Mouse (Mus musculus) hindbrain, embryonic 16.5 days (tissue): ENCODE results near the gene Ube2z. TPM values are rescaled to one million over a fixed set of nuclear protein-coding genes. Genes with fewer than 3 reads are reported as not detected.

ENCODE experiments used
- ATAC-seq: fragments of 200-750 bp; cut with Nextera tagmentation; 2 replicates; pipeline ENCODE4 v1.8.0; 2017; ENCODE audit warnings: moderate TSS enrichment, moderate library complexity
- H3K27ac ChIP-seq: fragments of 300-500 bp; sonication (generic); 2 replicates; pipeline ENCODE4 v1.5.1; 2014; ENCODE audit warnings: low read depth, mild to moderate bottlenecking, control low read depth, low read length, moderate library complexity
- H3K27me3 ChIP-seq: fragments of 300-500 bp; sonication (generic); replicated peaks from 2 replicates; pipeline ENCODE4 v1.6.1; 2014; ENCODE audit warnings: low read length; ENCODE audit not compliant: control insufficient read depth, insufficient read depth
- H3K36me3 ChIP-seq: fragments of 300-500 bp; sonication (generic); 2 replicates; pipeline ENCODE4 v1.6.1; 2014; ENCODE audit warnings: mild to moderate bottlenecking, low read length, moderate library complexity, mixed read lengths; ENCODE audit not compliant: control insufficient read depth, insufficient read depth
- H3K4me1 ChIP-seq: fragments of 300-500 bp; sonication (generic); 2 replicates; pipeline ENCODE4 v1.6.1; 2014; ENCODE audit warnings: low read depth, low read length; ENCODE audit not compliant: control insufficient read depth, insufficient read depth
- H3K4me2 ChIP-seq: fragments of 300-500 bp; sonication (generic); 2 replicates; pipeline ENCODE4 v1.6.1; 2014; ENCODE audit warnings: mild to moderate bottlenecking, low read length, control low read depth, moderate library complexity
- H3K4me3 ChIP-seq: fragments of 300-500 bp; sonication (generic); 2 replicates; pipeline ENCODE4 v1.5.1; 2014; ENCODE audit warnings: mild to moderate bottlenecking, low read length, control low read depth, moderate library complexity
- H3K9ac ChIP-seq: fragments of 300-500 bp; sonication (generic); 2 replicates; pipeline ENCODE4 v1.6.1; 2014; ENCODE audit warnings: low read depth, mild to moderate bottlenecking, control low read depth, low read length, moderate library complexity
- H3K9me3 ChIP-seq: fragments of 300-500 bp; sonication (generic); 2 replicates; pipeline ENCODE4 v1.6.1; 2014; ENCODE audit warnings: mild to moderate bottlenecking, low read length, moderate library complexity; ENCODE audit not compliant: control insufficient read depth
- WGBS: fragments of 180-500 bp; shearing (Covaris S2); extraction: QIAGEN DNeasy Blood & Tissue Kit; methylation state at CpG from one replicate; pipeline ENCODE4 v1.1.7; 2014; 5-methylcytosine and 5-hydroxymethylcytosine counted together
- polyA plus RNA-seq: library from polyadenylated mRNA; unstranded; fragments of >200 nt; fragmentation: Nextera tagmentation; extraction: Ambion mirVana; gene quantifications from 2 replicates; pipeline ENCODE4 v1.2.1, GENCODE M21; 2015

The Ube2z gene
- polyA plus RNA-seq, 1 experiment from 2014 or later, result 37.5 TPM

DNA sequence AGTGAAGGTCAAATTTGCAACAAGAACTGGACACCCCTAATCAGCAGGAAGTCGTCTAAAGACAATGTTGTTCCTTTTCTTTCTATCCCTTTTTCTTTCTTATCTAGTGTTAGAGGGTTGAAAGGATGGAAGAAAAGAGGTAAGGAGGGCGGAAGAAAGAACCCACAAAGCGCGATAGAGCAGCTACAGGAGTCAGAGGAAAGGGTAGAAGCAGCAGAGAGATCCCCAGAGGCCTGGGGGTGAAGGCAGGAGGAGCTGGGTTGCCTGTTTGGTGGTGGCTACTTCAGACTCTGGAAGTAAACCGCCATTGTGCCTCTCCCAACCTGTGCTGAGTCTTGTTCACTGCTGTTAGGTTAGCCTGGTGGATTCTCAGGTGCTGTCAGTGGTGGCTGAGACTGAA is 37.1 kb downstream of the Ube2z start:
- ATAC-seq, result no peak
- WGBS, result 61% methylated on average over 5 of the region's 5 CpGs

DNA sequence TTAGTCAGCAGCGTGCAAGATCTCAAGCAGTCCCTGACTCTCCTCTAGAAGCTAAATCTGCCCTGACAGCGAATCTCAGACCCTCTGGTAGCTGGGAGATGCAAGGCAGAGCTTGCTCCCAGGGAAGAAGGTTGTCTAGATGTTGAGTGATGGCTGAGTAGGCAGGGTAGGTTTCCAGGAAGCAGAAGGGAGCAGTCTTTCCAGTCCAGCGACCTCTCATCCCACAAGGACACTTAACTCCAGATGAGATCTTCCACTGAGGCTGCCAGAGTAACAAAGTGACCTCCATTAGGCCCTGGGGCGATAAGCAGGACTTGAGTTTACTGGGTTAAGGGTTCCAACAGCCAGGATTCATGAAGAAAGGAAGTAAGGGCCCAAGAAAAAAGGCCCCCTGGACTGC is 44.6 kb downstream of the Ube2z start:
- Histone ChIP-seq H3K4me1 (no peaks in the 10 kb centered on the region), H3K27me3 (no peaks in the 10 kb centered on the region), H3K36me3 (no peaks in the 10 kb centered on the region), H3K9me3 (no peaks in the 10 kb centered on the region), H3K4me3 (no peak overlapping the region), H3K9ac (no peak overlapping the region), H3K27ac (no peak overlapping the region), H3K4me2 (no peak overlapping the region)
- ATAC-seq, result no peak
- 70% methylated on average over 4 of the region's 4 CpGs for WGBS

More for the DNA sequence above, 37.1 kb downstream of the Ube2z start:
- Histone ChIP-seq H3K4me1 (no peaks in the 10 kb centered on the region), H3K27ac (no peak overlapping the region), H3K27me3 (no peaks in the 10 kb centered on the region), H3K9me3 (no peaks in the 10 kb centered on the region), H3K9ac (no peak overlapping the region), H3K36me3 (no peaks in the 10 kb centered on the region), H3K4me2 (no peak overlapping the region), H3K4me3 (no peak overlapping the region)

GRCm38 (mm10) chr11:96017941-96018351 is 47.2 kb downstream of the Ube2z start:
- H3K4me1 ChIP-seq, result no peaks in the 10 kb centered on the region
- H3K9ac ChIP-seq, result no peak overlapping the region
- no peak overlapping the region for H3K4me2 ChIP-seq
- no peaks in the 10 kb centered on the region for H3K27me3 ChIP-seq
- no peak overlapping the region for H3K27ac ChIP-seq
- no peaks in the 10 kb centered on the region for H3K9me3 ChIP-seq
- H3K4me3 ChIP-seq, result no peak overlapping the region
- no peak for ATAC-seq
- 16% methylated on average over 9 of the region's 9 CpGs for WGBS
- no peaks in the 10 kb centered on the region for H3K36me3 ChIP-seq

DNA sequence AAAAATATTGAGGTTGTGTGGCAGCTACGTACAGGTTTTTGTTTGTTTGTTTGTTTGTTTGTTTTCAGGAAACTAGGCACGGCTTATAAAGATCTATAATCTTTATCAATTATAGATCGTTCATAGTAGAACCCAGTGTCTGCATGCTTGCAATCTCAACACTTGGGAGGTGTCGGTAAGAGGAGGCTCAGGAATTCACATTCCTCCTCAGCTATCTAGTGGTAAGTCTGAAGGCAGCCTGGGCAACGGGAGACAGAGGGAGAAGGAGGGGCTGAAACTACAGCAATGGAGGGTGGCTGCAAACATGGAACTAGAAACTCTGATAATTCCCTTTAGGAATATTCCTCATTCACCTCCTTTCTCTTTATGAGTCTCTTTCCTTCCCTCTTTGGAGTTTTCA is 49.8 kb downstream of the Ube2z start:
- Histone ChIP-seq H3K27ac (no peak overlapping the region), H3K4me3 (no peak overlapping the region), H3K9ac (no peak overlapping the region), H3K9me3 (no peaks in the 10 kb centered on the region), H3K4me1 (no peaks in the 10 kb centered on the region), H3K36me3 (no peaks in the 10 kb centered on the region), H3K27me3 (no peaks in the 10 kb centered on the region), H3K4me2 (no peak overlapping the region)
- 62% methylated on average over 5 of the region's 5 CpGs for WGBS
- ATAC-seq, result no peak

DNA sequence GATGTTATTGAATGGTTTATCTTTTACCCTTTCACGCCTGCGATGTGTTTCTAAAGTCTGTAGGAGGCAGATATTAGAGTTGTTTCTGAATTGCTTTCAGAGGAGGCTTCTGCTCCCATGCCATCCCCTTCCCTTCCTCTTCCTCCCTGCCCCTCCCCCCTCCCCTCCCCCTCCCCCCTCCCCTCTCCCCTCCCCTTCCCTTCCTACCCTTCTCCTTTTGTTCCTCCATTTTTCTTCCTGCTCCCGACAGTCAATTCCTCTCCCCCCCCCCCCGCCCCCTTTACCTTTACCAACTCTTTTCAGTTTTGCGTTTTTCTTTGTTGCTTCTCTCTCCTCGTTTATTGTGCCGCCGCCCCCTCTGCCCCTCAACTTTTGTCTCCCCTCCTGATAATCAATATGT is 53.2 kb downstream of the Ube2z start:
- H3K27me3 ChIP-seq, result no peaks in the 10 kb centered on the region
- ATAC-seq, result no peak
- H3K4me1 ChIP-seq, result peaks cover 4% of the 10 kb centered on the region; the same call in 1 of the 2 replicates
- 0 out of 2 replicates have a peak overlapping the region, but pooled peaks have one; percentile 17 for H3K4me2 ChIP-seq
- no peak overlapping the region for H3K27ac ChIP-seq
- no peaks in the 10 kb centered on the region for H3K36me3 ChIP-seq
- H3K9me3 ChIP-seq, result no peaks in the 10 kb centered on the region
- no peak overlapping the region for H3K9ac ChIP-seq
- H3K4me3 ChIP-seq, result no peak overlapping the region
- WGBS, result 4% methylated on average over 5 of the region's 8 CpGs

DNA sequence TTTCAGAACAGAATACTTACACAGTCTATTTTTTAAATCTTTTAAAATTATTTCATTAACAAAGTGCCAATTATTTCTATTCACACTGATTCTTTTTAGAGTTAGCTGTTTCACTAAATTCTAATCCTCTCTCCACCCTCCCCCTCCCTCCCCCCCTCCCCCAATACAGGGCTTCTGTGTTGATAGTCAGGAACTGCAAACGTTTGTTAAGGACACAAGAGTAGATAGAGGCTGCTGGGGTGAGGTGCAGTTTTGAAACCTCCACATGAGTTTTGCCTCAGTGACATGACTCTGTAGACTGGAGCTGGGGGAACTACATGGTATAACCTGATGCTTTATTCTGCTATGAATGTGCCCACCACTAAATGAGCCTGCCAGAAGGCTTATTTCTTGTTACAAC is 56.4 kb downstream of the Ube2z start:
- no peak overlapping the region for H3K4me2 ChIP-seq
- H3K36me3 ChIP-seq, result no peaks in the 10 kb centered on the region
- H3K4me3 ChIP-seq, result no peak overlapping the region
- no peaks in the 10 kb centered on the region for H3K27me3 ChIP-seq
- ATAC-seq, result no peak
- H3K4me1 ChIP-seq, result peaks cover 9% of the 10 kb centered on the region
- H3K9ac ChIP-seq, result no peak overlapping the region
- no peak overlapping the region for H3K27ac ChIP-seq
- 0% methylated on average over 1 of the region's 1 CpGs for WGBS
- no peaks in the 10 kb centered on the region for H3K9me3 ChIP-seq

DNA sequence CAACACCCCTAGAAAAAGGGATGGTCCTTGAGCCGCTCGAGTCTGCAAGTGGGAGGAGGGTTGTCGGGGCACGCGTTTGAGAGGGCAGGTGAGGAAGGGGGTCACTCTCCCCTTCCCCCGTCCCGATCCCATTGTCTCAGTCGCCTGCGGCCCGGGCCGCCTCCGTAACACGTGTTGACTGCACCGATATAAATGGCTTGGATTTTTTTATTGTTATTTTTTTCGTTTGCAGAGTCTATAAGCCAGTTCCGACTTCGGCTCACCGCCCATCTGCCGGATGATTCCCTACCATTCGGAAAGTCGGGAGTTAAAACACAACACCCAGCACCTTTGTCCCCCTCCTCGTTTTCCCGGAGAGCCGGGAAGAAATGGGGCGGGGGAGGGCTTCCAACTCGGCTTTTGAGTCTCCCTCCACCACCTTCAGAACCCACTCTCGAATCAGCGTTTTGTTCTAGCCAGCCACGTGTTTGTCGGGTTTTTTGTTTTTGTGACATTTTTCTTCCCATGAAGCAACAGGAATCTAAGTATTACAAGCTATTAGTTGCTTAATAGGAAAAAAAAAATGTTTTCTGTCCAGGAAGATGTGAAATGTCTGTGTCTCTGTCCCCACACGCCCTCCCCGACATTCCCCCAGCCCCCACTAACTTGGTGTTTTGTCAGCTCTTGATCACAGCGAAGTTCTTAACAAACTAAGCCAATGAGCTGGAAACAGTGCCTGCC is 57.5 kb downstream of the Ube2z start:
- no peaks in the 10 kb centered on the region for H3K36me3 ChIP-seq
- H3K4me2 ChIP-seq, result peak overlapping the region; percentile 88
- no peaks in the 10 kb centered on the region for H3K27me3 ChIP-seq
- H3K4me1 ChIP-seq, result peaks cover 9% of the 10 kb centered on the region
- H3K9me3 ChIP-seq, result no peaks in the 10 kb centered on the region
- H3K27ac ChIP-seq, result peak overlapping the region; percentile 81
- H3K4me3 ChIP-seq, result peak overlapping the region; percentile 51
- H3K9ac ChIP-seq, result peak overlapping the region; percentile 74
- WGBS, result under 1% methylated on average over 30 of the region's 33 CpGs
- peak; percentile 16; the same call in 1 of the 2 replicates for ATAC-seq

DNA sequence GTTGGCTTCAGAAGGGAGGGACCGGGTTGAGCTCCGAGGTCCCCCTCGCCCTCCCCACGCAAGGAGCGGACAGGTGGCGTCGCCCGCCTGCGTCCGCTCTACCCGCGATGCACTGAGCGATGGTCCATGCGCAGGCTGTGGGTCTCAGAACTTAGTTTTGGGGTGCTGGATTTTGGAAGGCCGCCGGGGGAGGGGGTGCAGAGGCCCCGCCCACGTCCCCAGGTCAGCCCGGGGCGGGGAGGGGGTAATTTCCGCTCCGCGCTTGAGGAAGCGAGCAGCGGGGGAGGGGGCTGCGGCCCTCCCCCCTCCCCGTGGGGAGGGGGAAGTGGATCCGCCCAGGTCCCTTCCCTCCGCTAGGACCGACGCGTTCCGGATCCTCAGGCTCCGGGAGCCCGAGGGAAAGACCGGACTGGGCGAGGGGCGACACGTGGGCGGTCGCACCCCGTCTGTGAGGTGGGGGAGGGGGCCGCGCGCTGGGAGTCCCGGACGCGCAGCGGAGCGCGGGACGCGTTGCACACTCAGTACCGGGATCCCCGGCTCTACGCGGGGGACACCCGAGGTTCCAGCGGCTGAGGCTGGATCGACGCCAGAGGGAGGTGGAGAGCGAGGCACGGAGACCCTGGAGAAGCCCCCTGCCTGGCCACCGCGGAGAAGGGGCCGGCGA is 58.2 kb downstream of the Ube2z start:
- Histone ChIP-seq H3K4me2 (peak overlapping the region; percentile 88), H3K4me1 (peaks cover 9% of the 10 kb centered on the region), H3K36me3 (no peaks in the 10 kb centered on the region), H3K9me3 (no peaks in the 10 kb centered on the region), H3K4me3 (peak overlapping the region; percentile 51), H3K27me3 (no peaks in the 10 kb centered on the region), H3K27ac (peak overlapping the region; percentile 81), H3K9ac (peak overlapping the region; percentile 74)
- peak; percentile 75 for ATAC-seq
- WGBS, result under 1% methylated on average over 63 of the region's 67 CpGs

DNA sequence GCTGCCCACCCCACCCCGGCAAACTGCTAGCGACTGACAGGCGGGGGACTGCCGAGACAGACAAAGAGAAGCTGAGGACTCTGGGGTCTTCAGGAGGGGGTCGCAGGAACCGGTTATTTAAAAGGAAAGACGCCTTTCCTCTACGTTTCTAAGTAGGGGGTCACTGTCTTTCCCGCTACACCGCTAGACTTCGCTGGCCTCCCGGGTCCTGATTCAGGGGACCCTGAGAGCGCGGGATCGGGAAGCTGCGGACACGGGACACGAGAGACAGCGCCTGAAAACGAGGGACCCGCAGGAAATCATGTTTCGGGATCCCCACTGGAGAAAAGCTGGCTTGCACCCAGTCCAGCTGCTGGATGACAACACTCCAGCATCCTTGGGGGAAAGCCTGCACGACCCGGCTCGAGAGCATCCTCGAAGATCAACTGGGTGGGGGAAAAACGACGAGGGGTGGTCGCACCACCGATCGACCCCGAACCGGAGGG is 58.8 kb downstream of the Ube2z start:
- peak overlapping the region; percentile 88 for H3K4me2 ChIP-seq
- H3K4me1 ChIP-seq, result peaks cover 9% of the 10 kb centered on the region
- under 1% methylated on average over 33 of the region's 33 CpGs for WGBS
- H3K27ac ChIP-seq, result peak overlapping the region; percentile 81
- H3K4me3 ChIP-seq, result peak overlapping the region; percentile 51
- H3K27me3 ChIP-seq, result no peaks in the 10 kb centered on the region
- peak; percentile 40 for ATAC-seq
- peak overlapping the region; percentile 74 for H3K9ac ChIP-seq
- H3K36me3 ChIP-seq, result no peaks in the 10 kb centered on the region
- no peaks in the 10 kb centered on the region for H3K9me3 ChIP-seq
